Mouse (Mus musculus) lung, postnatal 0 days (tissue): Measurements from ENCODE around the gene Dennd1a.

Source experiments
- CTCF ChIP-seq: IDR thresholded peaks from 2 replicates; pipeline ENCODE4 v1.5.1; 2016; ENCODE audit warnings: antibody characterized with exemption, mild to moderate bottlenecking
- EP300 ChIP-seq: IDR thresholded peaks from 2 replicates; pipeline ENCODE4 v1.6.1; 2016; ENCODE audit warnings: antibody characterized with exemption, mild to moderate bottlenecking, control low read depth

- TF ChIP-seq CTCF (no peak), EP300 (no peak)
These were observed 157.0 kb downstream of the Dennd1a start for GRCm38 (mm10) chr2:38129961-38130802.
